Mouse (Mus musculus) adrenal gland (tissue): ENCODE data around the gene Clic5.
"Not testable (repeated sequence)": the region's sequence is repeated elsewhere in the genome, so short reads cannot be mapped to it uniquely, and the experiment has no call there.

Experiments used
- intact Hi-C: fragments of 180-260 bp; cut with DNase I; formaldehyde crosslinking; loops from one replicate; pipeline ENCODE4 v1.15.1; 2025
- long read RNA-seq, 2 experiments: library from polyadenylated mRNA; unstranded; transcript quantifications; one replicate each; pipeline ENCODE4 v2.0.0; 2020; ENCODE audit warnings: borderline replicate concordance in 1 of 2; ENCODE audit not compliant: insufficient replicate concordance in 1 of 2

Clic5 gene
- long read RNA-seq, experiment 1, partial matches to known transcripts: 0 of 1 reads
- long read RNA-seq, experiment 1, other reads (novel, unspliced or antisense): 1 of 1 reads
- long read RNA-seq, experiment 2, full-length matches to known transcripts: 1 of 3 reads
- long read RNA-seq, experiment 2, partial matches to known transcripts: 0 of 3 reads
- long read RNA-seq, experiment 2, other reads (novel, unspliced or antisense): 2 of 3 reads

- intact Hi-C loops: no loop called here
Measured at GRCm38 (mm10) chr17:44188042-44188768, at the start of gene Clic5. Clic5 (plus strand) TSS chr17:44188584.

- intact Hi-C loops: no loop called here
Measured at GRCm38 (mm10) chr17:44145806-44146205, 42.6 kb upstream of the Clic5 start.

- intact Hi-C loops: no loop called here
Measured at GRCm38 (mm10) chr17:44148109-44148846, 40.1 kb upstream of the Clic5 start.

DNA sequence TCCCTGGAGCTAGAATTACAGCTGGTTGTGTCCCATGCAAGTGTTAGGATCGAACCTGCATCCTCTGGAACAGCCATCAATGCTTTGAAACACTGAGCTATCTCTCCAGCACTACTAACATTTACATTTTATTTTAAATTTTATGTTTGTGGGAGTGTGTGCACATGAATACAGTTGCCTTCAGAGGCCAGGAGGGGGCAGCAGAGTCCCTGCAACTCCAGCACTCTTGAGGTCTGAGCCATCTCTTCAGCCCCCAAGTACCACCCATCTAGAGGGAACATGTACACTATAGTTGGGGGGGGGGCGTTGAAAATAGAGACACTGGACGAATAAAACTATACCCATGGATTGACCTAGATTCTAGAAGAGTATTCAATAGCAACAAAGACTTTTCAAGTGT is 37.3 kb upstream of the Clic5 start:
- intact Hi-C loops: loop anchor here (1.0 kb wide), 1 partner anchor 105 kb away; no protein-coding TSS in a partner anchor

DNA sequence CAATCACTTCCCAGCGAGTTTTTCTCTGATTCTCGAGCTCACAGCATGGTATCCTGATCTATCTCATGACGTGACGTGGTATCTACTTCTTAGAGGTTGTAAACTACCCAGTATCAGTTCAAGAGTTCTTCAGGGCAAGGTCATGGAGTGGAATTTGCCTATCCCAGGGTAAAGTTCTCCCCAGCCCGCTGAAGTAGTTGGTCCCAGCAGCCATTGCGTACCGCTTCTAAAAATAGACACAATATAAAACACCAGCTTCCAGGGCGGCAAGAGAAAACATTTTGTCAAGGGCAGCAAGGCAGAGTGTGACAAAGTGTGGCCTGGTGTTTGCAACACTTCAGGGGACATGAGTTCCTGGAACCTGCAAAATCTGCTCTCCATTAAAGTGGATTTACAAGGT is 36.5 kb upstream of the Clic5 start:
- intact Hi-C loops: loop anchor here (1.0 kb wide), 1 partner anchor 104 kb away; no protein-coding TSS in a partner anchor

DNA sequence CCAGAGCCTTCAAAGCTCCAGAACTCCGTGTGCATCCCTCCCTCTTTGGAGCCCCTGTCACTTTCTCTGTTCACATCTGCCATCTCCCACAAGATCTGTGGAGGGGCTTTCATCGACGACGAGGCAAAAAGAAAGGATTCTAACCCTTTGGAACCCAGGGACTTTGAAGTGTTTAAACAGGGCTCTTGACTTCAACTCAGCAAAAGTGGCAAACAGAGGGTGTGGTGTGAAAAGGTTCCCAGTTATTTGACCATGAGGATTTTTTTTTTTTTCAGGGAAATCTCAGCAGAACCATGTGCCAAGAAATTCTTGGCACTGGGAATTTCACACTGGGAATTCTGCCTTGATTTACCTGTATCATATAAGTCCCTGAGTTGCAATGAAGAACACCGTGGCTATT is 34.5 kb upstream of the Clic5 start:
- intact Hi-C loops: no loop called here

- intact Hi-C loops: no loop called here
Measured at GRCm38 (mm10) chr17:44155204-44155603, 33.2 kb upstream of the Clic5 start.

DNA sequence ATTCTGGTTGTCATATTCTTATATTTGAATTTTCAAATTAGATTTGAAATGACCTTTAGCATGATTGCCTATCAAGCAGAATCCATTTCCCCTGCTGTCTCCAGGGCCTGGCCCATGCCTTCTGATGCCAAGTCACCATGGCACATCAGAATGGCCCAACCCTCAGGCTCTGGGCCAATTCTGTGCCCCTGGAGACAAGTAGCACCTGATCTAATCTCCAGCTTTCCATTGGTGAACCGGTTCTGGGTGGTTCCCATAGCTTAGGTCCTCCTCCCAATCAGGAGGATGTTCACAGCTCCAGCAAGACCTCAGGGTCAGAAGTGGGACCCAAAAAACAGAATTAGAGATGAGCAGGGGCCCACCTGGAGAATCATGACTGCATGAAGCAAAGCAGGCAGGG is 30.2 kb upstream of the Clic5 start:
- intact Hi-C loops: no loop called here

GRCm38 (mm10) chr17:44160449-44160848 is 27.9 kb upstream of the Clic5 start:
- intact Hi-C loops: no loop called here

DNA sequence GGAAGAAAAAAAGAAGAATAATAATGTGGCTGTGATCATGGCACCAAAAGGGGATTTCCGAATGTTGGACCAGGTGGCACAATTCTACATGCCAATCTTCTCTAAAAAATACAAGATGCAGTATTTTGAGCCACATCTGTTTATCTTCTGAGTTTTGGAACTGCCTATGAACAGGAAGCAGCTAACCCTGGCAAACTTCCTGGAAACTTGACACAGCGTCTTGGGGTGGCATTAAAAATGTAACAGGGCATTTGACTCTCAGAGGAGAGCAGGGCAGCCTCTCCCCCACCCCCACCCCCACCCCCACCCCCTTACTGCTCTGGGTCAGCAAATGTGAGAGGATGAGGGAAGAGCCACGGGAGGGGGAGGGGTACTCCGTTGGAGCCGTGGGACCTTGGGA is 25.9 kb upstream of the Clic5 start:
- intact Hi-C loops: no loop called here

DNA sequence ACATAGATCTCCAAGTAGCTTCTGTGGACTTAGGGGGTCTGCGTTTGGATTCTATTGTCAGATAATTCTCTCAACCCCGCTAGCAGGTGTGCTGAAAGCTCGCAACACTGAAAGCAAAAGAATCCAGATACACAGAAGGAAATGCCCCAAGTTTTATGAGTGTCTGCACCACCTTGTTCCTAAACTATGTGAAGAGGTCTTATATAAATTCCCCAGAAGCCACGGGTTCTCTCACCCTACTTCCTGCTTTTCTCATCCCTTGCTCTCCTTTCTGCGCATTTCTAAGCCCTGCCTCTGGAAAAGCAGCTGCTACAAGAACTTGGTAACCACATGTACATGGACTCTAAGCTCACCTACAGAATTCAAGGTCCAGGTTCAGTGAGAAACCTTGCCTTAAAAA is 25.4 kb upstream of the Clic5 start:
- intact Hi-C loops: no loop called here

GRCm38 (mm10) chr17:44165730-44166347 is 22.5 kb upstream of the Clic5 start:
- intact Hi-C loops: no loop called here

- intact Hi-C loops: no loop called here
Measured at GRCm38 (mm10) chr17:44169676-44170075, 18.7 kb upstream of the Clic5 start.

DNA sequence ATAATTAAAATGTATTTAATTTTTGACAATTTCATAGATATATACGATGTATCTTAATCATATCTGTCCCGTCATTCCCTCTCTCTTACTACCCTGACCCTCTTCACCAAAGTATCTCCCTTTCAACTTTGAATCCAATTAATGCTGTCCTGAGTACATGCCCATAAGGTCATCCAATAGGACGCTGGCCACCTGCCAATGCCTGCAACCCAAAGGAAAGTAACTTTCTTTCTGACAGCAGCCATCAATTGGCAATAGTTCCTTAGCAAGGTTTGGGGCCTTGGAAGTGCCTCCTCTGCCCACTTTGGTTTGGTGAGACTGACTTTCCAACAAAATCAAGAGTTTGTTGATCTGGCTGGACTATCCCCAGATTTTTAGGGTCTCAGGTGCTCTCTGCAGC is 18.1 kb upstream of the Clic5 start:
- intact Hi-C loops: no loop called here

GRCm38 (mm10) chr17:44171930-44172329 is 16.5 kb upstream of the Clic5 start:
- intact Hi-C loops: no loop called here

- intact Hi-C loops: no loop called here
Measured at GRCm38 (mm10) chr17:44173341-44173740, 15.0 kb upstream of the Clic5 start.

- intact Hi-C loops: no loop called here
Measured at GRCm38 (mm10) chr17:44177291-44177690, 11.1 kb upstream of the Clic5 start.

DNA sequence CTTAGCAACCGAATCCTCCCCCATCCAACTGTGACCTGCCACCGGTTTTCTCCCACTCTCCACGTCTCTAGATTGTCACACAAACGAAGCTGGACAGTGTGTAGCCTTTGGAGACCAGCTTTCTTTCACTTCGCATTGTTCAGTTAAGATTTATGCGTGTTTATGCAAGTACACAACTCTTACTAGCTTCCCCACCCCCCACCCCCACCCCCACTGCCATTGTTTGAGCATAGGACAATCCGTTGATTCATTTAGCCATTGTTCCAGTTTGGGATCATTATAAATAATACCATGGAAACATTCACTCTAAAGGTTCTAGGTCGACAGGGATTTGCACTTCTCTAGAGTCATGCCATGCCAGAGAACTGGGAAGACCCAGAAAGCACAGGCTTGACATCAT is 7.0 kb upstream of the Clic5 start:
- intact Hi-C loops: loop anchor here (2.0 kb wide), 1 partner anchor 121 kb away; no protein-coding TSS in a partner anchor

DNA sequence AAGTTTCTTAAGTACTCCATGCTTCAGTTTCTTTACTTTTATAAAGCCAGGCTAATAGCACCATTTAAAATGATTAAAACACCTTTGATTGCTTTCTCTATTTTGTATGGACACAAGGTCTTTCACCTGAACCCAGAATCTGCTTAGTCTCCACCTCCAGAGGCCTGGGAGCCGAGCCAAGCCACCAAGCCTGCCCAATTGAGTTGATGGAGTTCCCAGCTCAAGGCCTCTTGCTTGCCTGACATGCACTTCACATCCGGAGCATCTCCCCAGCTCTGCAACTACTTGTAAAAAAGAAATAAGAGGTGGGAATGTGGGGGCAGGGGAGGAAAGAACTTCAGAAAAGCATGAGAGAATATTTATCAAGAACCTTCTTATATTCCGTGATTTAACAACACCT is 1.5 kb upstream of the Clic5 start:
- intact Hi-C loops: no loop called here

GRCm38 (mm10) chr17:44187537-44187936 is 847 bp upstream of the Clic5 start:
- intact Hi-C loops: not testable (repeated sequence)

DNA sequence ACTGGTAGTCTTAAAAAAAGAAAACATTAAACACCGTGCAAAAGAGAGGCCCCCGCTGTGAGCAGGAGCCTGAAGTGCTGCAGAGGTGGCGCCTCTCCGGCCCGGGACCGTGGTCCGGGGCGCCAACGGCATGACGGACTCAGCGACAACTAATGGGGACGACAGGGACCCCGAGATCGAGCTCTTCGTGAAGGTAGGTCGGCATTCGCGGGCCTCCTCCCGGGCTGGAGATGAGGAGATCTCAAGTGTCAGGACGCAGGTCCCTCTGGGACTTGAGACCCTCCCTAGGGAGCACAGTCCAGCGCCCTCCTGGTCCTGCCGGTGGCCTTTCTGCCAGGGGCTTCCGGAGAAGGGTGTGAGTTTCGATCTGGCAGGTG is 373 bp downstream of the Clic5 start:
- intact Hi-C loops: no loop called here

GRCm38 (mm10) chr17:44189696-44190095 is 1.3 kb downstream of the Clic5 start:
- intact Hi-C loops: no loop called here
